Mouse (Mus musculus) bone marrow macrophage, adult 2 months (primary cell): ENCODE data around the gene Tnn. TPM values are rescaled to one million over a fixed set of nuclear protein-coding genes. Genes with fewer than 3 reads are reported as not detected.

Experiments
- H3K27ac ChIP-seq: 2 replicates; pipeline ENCODE4 v1.5.1; 2012; ENCODE audit warnings: low read depth, low read length; ENCODE audit not compliant: insufficient read depth
- H3K4me1 ChIP-seq: 2 replicates; pipeline ENCODE4 v1.6.1; 2012; ENCODE audit warnings: low read length; ENCODE audit not compliant: control insufficient read depth, insufficient read depth
- H3K4me3 ChIP-seq: 2 replicates; pipeline ENCODE4 v1.5.1; 2012; ENCODE audit warnings: mild to moderate bottlenecking, low read length, moderate library complexity; ENCODE audit not compliant: insufficient read depth
- CTCF ChIP-seq: IDR thresholded peaks from 2 replicates; pipeline ENCODE4 v1.5.1; 2012; ENCODE audit warnings: low read depth, mild to moderate bottlenecking, low read length, moderate library complexity
- POLR2A ChIP-seq: IDR thresholded peaks from 2 replicates; pipeline ENCODE4 v1.6.1; 2012; ENCODE audit warnings: mild to moderate bottlenecking, low read depth, low read length, borderline replicate concordance
- polyA plus RNA-seq: library from polyadenylated mRNA; stranded (reverse); fragments of >200 nt; gene quantifications from 2 replicates; pipeline ENCODE4 v1.2.4, GENCODE M21; 2012; ENCODE audit not compliant: missing spikeins, insufficient read depth, insufficient read length

Gene Tnn
- polyA plus RNA-seq, 1 experiment: 0.75 TPM

- TF ChIP-seq POLR2A: no peak
- no peak for TF ChIP-seq CTCF
- Histone ChIP-seq H3K4me3 (no peak overlapping the region), H3K4me1 (no peaks in the 10 kb centered on the region), H3K27ac (no peak overlapping the region)
These were observed 98.9 kb downstream of the Tnn start for GRCm38 (mm10) chr1:160054366-160055078.

GRCm38 (mm10) chr1:160053510-160054305 lies 99.7 kb downstream of the Tnn start:
- no peaks in the 10 kb centered on the region for H3K4me1 ChIP-seq
- no peak overlapping the region for H3K4me3 ChIP-seq
- no peak overlapping the region for H3K27ac ChIP-seq

GRCm38 (mm10) chr1:160052556-160053315 lies 100.6 kb downstream of the Tnn start:
- no peak overlapping the region for H3K27ac ChIP-seq
- TF ChIP-seq CTCF (no peak), POLR2A (no peak)
- H3K4me3 ChIP-seq: no peak overlapping the region
- H3K4me1 ChIP-seq: no peaks in the 10 kb centered on the region

More at GRCm38 (mm10) chr1:160053510-160054305, 99.7 kb downstream of the Tnn start:
- no peak for TF ChIP-seq POLR2A
- TF ChIP-seq CTCF: no peak

- no peak for TF ChIP-seq POLR2A
- TF ChIP-seq CTCF: no peak
- H3K27ac ChIP-seq: no peak overlapping the region
- no peaks in the 10 kb centered on the region for H3K4me1 ChIP-seq
- no peak overlapping the region for H3K4me3 ChIP-seq
These were observed 102.5 kb downstream of the Tnn start for GRCm38 (mm10) chr1:160050898-160051297.

- TF ChIP-seq POLR2A (no peak), CTCF (no peak)
- H3K27ac ChIP-seq: no peak overlapping the region
- no peak overlapping the region for H3K4me3 ChIP-seq
- H3K4me1 ChIP-seq: no peaks in the 10 kb centered on the region
These were observed 104.1 kb downstream of the Tnn start for GRCm38 (mm10) chr1:160049131-160049880.

GRCm38 (mm10) chr1:160047481-160047931 lies 105.9 kb downstream of the Tnn start:
- H3K4me1 ChIP-seq: no peaks in the 10 kb centered on the region
- TF ChIP-seq CTCF (no peak), POLR2A (no peak)
- no peak overlapping the region for H3K27ac ChIP-seq
- no peak overlapping the region for H3K4me3 ChIP-seq

GRCm38 (mm10) chr1:160046786-160047185 lies 106.6 kb downstream of the Tnn start:
- Histone ChIP-seq H3K4me1 (no peaks in the 10 kb centered on the region), H3K27ac (no peak overlapping the region), H3K4me3 (no peak overlapping the region)
- no peak for TF ChIP-seq CTCF
- no peak for TF ChIP-seq POLR2A

- TF ChIP-seq CTCF: no peak
- TF ChIP-seq POLR2A: no peak
- Histone ChIP-seq H3K27ac (no peak overlapping the region), H3K4me3 (no peak overlapping the region), H3K4me1 (no peaks in the 10 kb centered on the region)
These were observed 107.4 kb downstream of the Tnn start for GRCm38 (mm10) chr1:160045971-160046370.
